Mouse (Mus musculus) MEL (cell line): ENCODE results near the gene Zic1.

Experiments used
- BHLHE40 ChIP-seq: IDR thresholded peaks from 2 replicates; pipeline ENCODE4 v1.6.1; 2012; ENCODE audit warnings: low read depth, mild to moderate bottlenecking, inconsistent platforms, low read length, improper control_type of control experiment, borderline replicate concordance
- CHD1 ChIP-seq: IDR thresholded peaks from 2 replicates; pipeline ENCODE4 v1.6.1; 2012; ENCODE audit warnings: low read depth, mild to moderate bottlenecking, inconsistent platforms, low read length, improper control_type of control experiment
- CTCF ChIP-seq, 3 experiments: IDR thresholded peaks in 2 of 3; conservative IDR thresholded peaks in 1 of 3; 2 replicates each; pipeline ENCODE4 v1.5.1; 2011 to 2012; ENCODE audit warnings: low read length in 3 of 3, low read depth in 2 of 3, mild to moderate bottlenecking in 2 of 3, improper control_type of control experiment in 1 of 3, inconsistent platforms in 1 of 3, mixed read lengths in 1 of 3, moderate library complexity in 1 of 3; ENCODE audit not compliant: control insufficient read depth in 1 of 3, insufficient read depth in 1 of 3, poor library complexity in 1 of 3, severe bottlenecking in 1 of 3
- EP300 ChIP-seq, 2 experiments: IDR thresholded peaks; 2 replicates each; pipeline ENCODE4 v1.6.1; 2011; ENCODE audit warnings: improper control_type of control experiment in 2 of 2, low read length in 2 of 2, low read depth in 1 of 2, mild to moderate bottlenecking in 1 of 2
- GATA1 ChIP-seq: IDR thresholded peaks from 2 replicates; pipeline ENCODE4 v1.6.1; 2011; ENCODE audit warnings: low read depth, low read length, improper control_type of control experiment
- MYC ChIP-seq: IDR thresholded peaks from 2 replicates; pipeline ENCODE4 v1.6.1; 2011; ENCODE audit warnings: low read depth, mild to moderate bottlenecking, low read length, improper control_type of control experiment, moderate library complexity
- NELFE ChIP-seq: IDR thresholded peaks from 2 replicates; pipeline ENCODE4 v1.6.1; 2011; ENCODE audit warnings: low read depth, low read length, improper control_type of control experiment
- POLR2A ChIP-seq, 2 experiments: IDR thresholded peaks; 2 replicates each; pipeline ENCODE4 v1.6.1; 2011 to 2012; ENCODE audit warnings: low read length in 2 of 2, mild to moderate bottlenecking in 2 of 2, control low read depth in 1 of 2, improper control_type of control experiment in 1 of 2, low read depth in 1 of 2, moderate library complexity in 1 of 2; ENCODE audit not compliant: control insufficient read depth in 1 of 2, insufficient read depth in 1 of 2, poor library complexity in 1 of 2
- POLR2AphosphoS5 ChIP-seq: IDR thresholded peaks from 2 replicates; pipeline ENCODE4 v1.6.1; 2012; ENCODE audit warnings: low read depth, borderline replicate concordance, mild to moderate bottlenecking, inconsistent platforms, low read length, moderate library complexity, mixed read lengths
- RAD21 ChIP-seq: IDR thresholded peaks from 2 replicates; pipeline ENCODE4 v1.6.1; 2011; ENCODE audit warnings: mild to moderate bottlenecking, low read depth, low read length, improper control_type of control experiment
- ZC3H11A ChIP-seq: IDR thresholded peaks from 2 replicates; pipeline ENCODE4 v1.6.1; 2012; ENCODE audit warnings: low read depth, mild to moderate bottlenecking, inconsistent platforms, low read length, improper control_type of control experiment
- ZMIZ1 ChIP-seq: IDR thresholded peaks from 2 replicates; pipeline ENCODE4 v1.6.1; 2012; ENCODE audit warnings: low read depth, mild to moderate bottlenecking, inconsistent platforms, low read length, improper control_type of control experiment, moderate library complexity

DNA sequence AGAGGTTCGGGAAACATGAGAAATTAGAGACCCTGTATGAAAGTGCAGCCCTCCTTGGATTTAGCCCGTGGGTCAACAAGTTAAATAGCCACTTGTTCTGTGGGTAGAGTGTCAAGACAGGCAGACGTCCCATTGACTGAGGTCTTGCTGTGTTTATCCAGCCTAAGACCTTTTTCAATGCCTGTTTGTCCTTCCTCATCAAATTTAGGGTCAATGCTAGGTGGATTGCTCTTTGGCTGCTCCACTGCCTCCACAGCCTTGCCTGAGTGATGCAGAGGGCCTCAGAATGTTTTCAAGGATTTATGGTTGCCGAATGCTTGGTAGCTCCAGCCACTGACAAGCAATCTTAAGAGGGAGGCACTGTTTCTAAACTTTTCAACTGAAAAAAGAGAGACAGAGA is 6.0 kb upstream of the Zic1 start:
- TF ChIP-seq POLR2A (IDR thresholded peaks at IDR 0.05; ENCODE audit: control insufficient read depth in 1 of 2, insufficient read depth in 1 of 2, low read depth in 1 of 2, low read length in 2 of 2, poor library complexity in 1 of 2) (no peak), BHLHE40 (no peak), EP300 (IDR thresholded peaks at IDR 0.05; ENCODE audit: low read depth in 1 of 2, low read length in 2 of 2) (no peak), CTCF (IDR thresholded peaks at IDR 0.05 in 2 of 3, conservative IDR thresholded peaks at IDR 0.05 in 1 of 3; ENCODE audit: control insufficient read depth in 1 of 3, insufficient read depth in 1 of 3, low read depth in 2 of 3, low read length in 3 of 3, poor library complexity in 1 of 3, severe bottlenecking in 1 of 3) (no peak), MYC (no peak), GATA1 (no peak), RAD21 (no peak), CHD1 (no peak), ZC3H11A (no peak), POLR2AphosphoS5 (no peak), NELFE (no peak), ZMIZ1 (no peak)
